Mouse (Mus musculus) MEL (cell line): ENCODE measurements around the gene Gm9195. TPM values are rescaled to one million over a fixed set of nuclear protein-coding genes. Genes with fewer than 3 reads are reported as not detected.

ENCODE experiments used
- polyA plus RNA-seq, 2 experiments: library from polyadenylated mRNA; stranded (reverse) in 1 of 2; unstranded in 1 of 2; fragments of >175 nt in 1 of 2; fragments of >200 nt in 1 of 2; gene quantifications; 2 replicates each; pipeline versions ENCODE4 v1.2.1 to v1.2.4; 2012; ENCODE audit warnings: low replicate concordance in 2 of 2, low read depth in 1 of 2; ENCODE audit not compliant: insufficient read length in 2 of 2, insufficient read depth in 1 of 2, missing spikeins in 1 of 2
- total RNA-seq: library from RNA; depleted of rRNA; stranded (reverse); fragments of 300-350 nt; gene quantifications from 2 replicates; pipeline ENCODE4 v1.2.3, GENCODE M21; 2012; rRNA removed

Gm9195 gene
- total and polyA plus RNA-seq, 3 experiments: not detected

Other genes with a start within 250 kb of the Gm9195 start
- gene Fndc3a, start 218.2 kb upstream of the Gm9195 start, total RNA-seq: 3.9 and 4.2 TPM in 2 replicates
- 1 to 10 TPM in 1 of 2 experiments, not detected in 1; 9.0 TPM for gene Fndc3a, start 218.2 kb upstream of the Gm9195 start, polyA plus RNA-seq